Mouse (Mus musculus): ENCODE results near the gene Sh3glb2. TPM values are rescaled to one million over a fixed set of nuclear protein-coding genes. Genes with fewer than 3 reads are reported as not detected.

Gene Sh3glb2
- polyA plus RNA-seq, 1 experiment from 2014 or later = 38.1 TPM

- 93% methylated on average over 16 of the region's 16 CpGs for WGBS
- H3K9me3 ChIP-seq (ENCODE audit: control insufficient read depth) = no peaks in the 10 kb centered on the region
- H3K4me1 ChIP-seq (replicated peaks; ENCODE audit: control insufficient read depth, insufficient read depth, low read length) = no peaks in the 10 kb centered on the region
- no peak overlapping the region for H3K4me3 ChIP-seq (ENCODE audit: low read depth, low read length)
- no peak overlapping the region for H3K9ac ChIP-seq (ENCODE audit: low read depth, low read length)
- no peaks in the 10 kb centered on the region for H3K27me3 ChIP-seq (replicated peaks; ENCODE audit: control insufficient read depth, insufficient read depth, low read length)
- H3K4me2 ChIP-seq (replicated peaks; ENCODE audit: low read depth) = no peak overlapping the region
- no peak for TF ChIP-seq CTCF (IDR thresholded peaks at IDR 0.05; ENCODE audit: low read depth)
- H3K36me3 ChIP-seq (ENCODE audit: control insufficient read depth, insufficient read depth) = peaks cover 93% of the 10 kb centered on the region
- H3K27ac ChIP-seq (ENCODE audit: low read depth, low read length) = no peak overlapping the region
- ATAC-seq = no peak
Measured at GRCm38 (mm10) chr2:30336174-30336915, 22.8 kb downstream of the Sh3glb2 start.

DNA sequence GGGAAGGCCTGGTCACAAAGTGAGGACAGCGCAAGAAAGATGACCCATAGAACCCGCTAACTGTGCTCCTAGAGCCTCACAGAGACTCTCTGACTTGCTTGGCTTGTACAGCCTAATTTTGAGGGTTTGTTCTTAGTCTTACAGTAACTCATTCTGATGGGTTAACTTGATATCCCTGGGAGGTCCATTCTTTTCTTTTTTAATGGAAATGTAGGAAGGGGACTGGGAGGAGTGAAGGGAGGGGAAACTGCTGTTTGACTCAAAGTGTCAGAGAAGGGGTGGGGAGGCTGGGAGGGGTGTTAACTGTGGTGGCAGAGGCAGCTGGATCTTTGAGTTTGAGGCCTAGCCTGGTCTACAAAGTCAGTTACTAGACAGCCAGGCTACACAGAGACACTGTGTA is 23.8 kb downstream of the Sh3glb2 start:
- 99% methylated on average over 2 of the region's 2 CpGs for WGBS
- no peak for TF ChIP-seq CTCF (IDR thresholded peaks at IDR 0.05; ENCODE audit: low read depth)
- H3K9me3 ChIP-seq (ENCODE audit: control insufficient read depth) = no peaks in the 10 kb centered on the region
- no peak overlapping the region for H3K4me3 ChIP-seq (ENCODE audit: low read depth, low read length)
- no peaks in the 10 kb centered on the region for H3K4me1 ChIP-seq (replicated peaks; ENCODE audit: control insufficient read depth, insufficient read depth, low read length)
- H3K27ac ChIP-seq (ENCODE audit: low read depth, low read length) = no peak overlapping the region
- no peaks in the 10 kb centered on the region for H3K27me3 ChIP-seq (replicated peaks; ENCODE audit: control insufficient read depth, insufficient read depth, low read length)
- H3K36me3 ChIP-seq (ENCODE audit: control insufficient read depth, insufficient read depth) = peaks cover 93% of the 10 kb centered on the region
- H3K4me2 ChIP-seq (replicated peaks; ENCODE audit: low read depth) = no peak overlapping the region
- ATAC-seq = no peak
- H3K9ac ChIP-seq (ENCODE audit: low read depth, low read length) = no peak overlapping the region

DNA sequence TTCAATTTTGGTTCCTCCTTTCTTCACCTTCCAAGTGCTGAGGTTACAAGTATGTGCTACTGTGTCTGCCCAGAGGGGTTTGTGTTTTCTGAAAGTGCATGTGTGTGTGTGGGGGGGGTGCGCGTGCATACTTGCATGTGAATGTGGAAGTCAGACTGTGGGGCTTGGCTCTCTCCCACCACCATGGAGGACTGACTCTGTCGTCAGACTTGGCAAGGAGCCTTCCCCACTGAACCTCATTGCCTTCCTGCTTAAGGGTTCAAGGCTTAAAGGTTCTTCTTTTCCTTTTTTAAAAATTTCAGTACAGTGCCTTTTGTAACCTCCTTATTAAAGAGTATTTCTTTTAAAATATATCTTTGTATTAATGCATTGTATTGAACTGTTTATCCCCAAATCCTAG is 30.3 kb downstream of the Sh3glb2 start:
- no peak for TF ChIP-seq CTCF (IDR thresholded peaks at IDR 0.05; ENCODE audit: low read depth)
- ATAC-seq = no peak
- H3K4me3 ChIP-seq (ENCODE audit: low read depth, low read length) = no peak overlapping the region
- no peak overlapping the region for H3K9ac ChIP-seq (ENCODE audit: low read depth, low read length)
- H3K36me3 ChIP-seq (ENCODE audit: control insufficient read depth, insufficient read depth) = peaks cover 93% of the 10 kb centered on the region
- H3K27ac ChIP-seq (ENCODE audit: low read depth, low read length) = no peak overlapping the region
- H3K27me3 ChIP-seq (replicated peaks; ENCODE audit: control insufficient read depth, insufficient read depth, low read length) = no peaks in the 10 kb centered on the region
- no peaks in the 10 kb centered on the region for H3K4me1 ChIP-seq (replicated peaks; ENCODE audit: control insufficient read depth, insufficient read depth, low read length)
- H3K9me3 ChIP-seq (ENCODE audit: control insufficient read depth) = no peaks in the 10 kb centered on the region
- no peak overlapping the region for H3K4me2 ChIP-seq (replicated peaks; ENCODE audit: low read depth)
- 88% methylated on average over 3 of the region's 3 CpGs for WGBS

- Histone ChIP-seq H3K27me3 (replicated peaks; ENCODE audit: control insufficient read depth, insufficient read depth, low read length) (no peaks in the 10 kb centered on the region), H3K4me1 (replicated peaks; ENCODE audit: control insufficient read depth, insufficient read depth, low read length) (no peaks in the 10 kb centered on the region), H3K4me3 (ENCODE audit: low read depth, low read length) (no peak overlapping the region), H3K4me2 (replicated peaks; ENCODE audit: low read depth) (no peak overlapping the region), H3K9ac (ENCODE audit: low read depth, low read length) (no peak overlapping the region), H3K27ac (ENCODE audit: low read depth, low read length) (no peak overlapping the region), H3K9me3 (ENCODE audit: control insufficient read depth) (no peaks in the 10 kb centered on the region), H3K36me3 (ENCODE audit: control insufficient read depth, insufficient read depth) (peaks cover 93% of the 10 kb centered on the region)
- no peak for TF ChIP-seq CTCF (IDR thresholded peaks at IDR 0.05; ENCODE audit: low read depth)
- WGBS = 92% methylated on average over 7 of the region's 7 CpGs
- no peak for ATAC-seq
Measured at GRCm38 (mm10) chr2:30327276-30327675, 31.9 kb downstream of the Sh3glb2 start.

DNA sequence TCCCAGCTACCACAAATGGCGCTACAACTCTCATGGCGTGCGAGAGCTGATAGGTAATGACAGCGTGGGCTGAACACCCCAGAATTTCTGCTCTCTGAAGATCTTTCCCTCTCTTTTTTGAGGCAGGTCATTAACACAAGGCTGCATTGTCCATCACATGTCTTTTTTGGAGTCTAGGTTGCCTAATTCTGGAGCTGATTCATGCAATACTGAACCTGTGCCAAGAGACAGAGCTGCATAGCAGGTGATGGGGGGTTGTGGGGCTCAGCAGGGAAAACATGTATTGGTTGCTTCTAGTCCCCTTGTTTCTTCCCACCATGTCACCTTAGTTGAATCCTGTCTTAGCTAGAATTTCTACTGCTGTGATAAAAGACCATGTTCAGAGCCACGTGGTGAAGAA is 33.8 kb downstream of the Sh3glb2 start:
- Histone ChIP-seq H3K4me1 (replicated peaks; ENCODE audit: control insufficient read depth, insufficient read depth, low read length) (no peaks in the 10 kb centered on the region), H3K9ac (ENCODE audit: low read depth, low read length) (no peak overlapping the region), H3K9me3 (ENCODE audit: control insufficient read depth) (no peaks in the 10 kb centered on the region), H3K4me3 (ENCODE audit: low read depth, low read length) (no peak overlapping the region), H3K27ac (ENCODE audit: low read depth, low read length) (no peak overlapping the region), H3K36me3 (ENCODE audit: control insufficient read depth, insufficient read depth) (peaks cover 96% of the 10 kb centered on the region), H3K4me2 (replicated peaks; ENCODE audit: low read depth) (no peak overlapping the region), H3K27me3 (replicated peaks; ENCODE audit: control insufficient read depth, insufficient read depth, low read length) (no peaks in the 10 kb centered on the region)
- ATAC-seq = no peak
- WGBS = 93% methylated on average over 5 of the region's 5 CpGs
- TF ChIP-seq CTCF (IDR thresholded peaks at IDR 0.05; ENCODE audit: low read depth) = no peak

DNA sequence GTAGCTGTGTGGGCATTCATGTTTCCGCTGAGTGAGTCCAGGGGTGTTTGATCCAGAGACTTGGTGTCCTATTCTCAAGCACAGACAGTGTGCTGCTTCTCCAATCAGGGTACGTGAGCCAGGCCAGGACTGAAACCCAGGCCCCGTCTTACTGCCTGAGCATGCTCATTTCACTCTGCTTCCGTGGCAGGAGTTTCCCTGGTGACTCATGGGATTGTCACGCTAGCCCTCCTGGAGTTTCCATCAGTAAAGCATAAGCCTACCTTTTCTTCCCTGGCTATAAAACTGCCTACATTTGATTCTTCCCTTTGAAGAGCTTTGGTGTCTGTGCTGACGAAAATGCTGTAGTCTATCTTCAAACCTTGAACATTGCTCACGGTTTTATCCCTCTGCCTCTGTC is 36.0 kb downstream of the Sh3glb2 start:
- TF ChIP-seq CTCF (IDR thresholded peaks at IDR 0.05; ENCODE audit: low read depth) = no peak
- WGBS = 91% methylated on average over 7 of the region's 7 CpGs
- no peaks in the 10 kb centered on the region for H3K9me3 ChIP-seq (ENCODE audit: control insufficient read depth)
- no peak overlapping the region for H3K4me3 ChIP-seq (ENCODE audit: low read depth, low read length)
- no peak overlapping the region for H3K9ac ChIP-seq (ENCODE audit: low read depth, low read length)
- no peak for ATAC-seq
- no peak overlapping the region for H3K27ac ChIP-seq (ENCODE audit: low read depth, low read length)
- H3K4me2 ChIP-seq (replicated peaks; ENCODE audit: low read depth) = no peak overlapping the region
- H3K27me3 ChIP-seq (replicated peaks; ENCODE audit: control insufficient read depth, insufficient read depth, low read length) = no peaks in the 10 kb centered on the region
- H3K36me3 ChIP-seq (ENCODE audit: control insufficient read depth, insufficient read depth) = peaks cover 87% of the 10 kb centered on the region
- no peaks in the 10 kb centered on the region for H3K4me1 ChIP-seq (replicated peaks; ENCODE audit: control insufficient read depth, insufficient read depth, low read length)
